Mouse (Mus musculus): ENCODE results near the gene Gstp1.

GRCm38 (mm10) chr19:3995505-3995904 is 42.3 kb downstream of the Gstp1 start:
- TF ChIP-seq POLR2A (IDR thresholded peaks at IDR 0.05; ENCODE audit: extremely low read depth, insufficient read depth, low read length) (no peak), CTCF (IDR thresholded peaks at IDR 0.05; ENCODE audit: low read depth, low read length) (no peak)

Data from liver, adult 2 months (tissue).